Mouse (Mus musculus): ENCODE data around the gene Pih1d3. TPM values are rescaled to one million over a fixed set of nuclear protein-coding genes. Genes with fewer than 3 reads are reported as not detected.

Gene Pih1d3
- polyA plus RNA-seq, 1 experiment from 2014 or later: not detected

DNA sequence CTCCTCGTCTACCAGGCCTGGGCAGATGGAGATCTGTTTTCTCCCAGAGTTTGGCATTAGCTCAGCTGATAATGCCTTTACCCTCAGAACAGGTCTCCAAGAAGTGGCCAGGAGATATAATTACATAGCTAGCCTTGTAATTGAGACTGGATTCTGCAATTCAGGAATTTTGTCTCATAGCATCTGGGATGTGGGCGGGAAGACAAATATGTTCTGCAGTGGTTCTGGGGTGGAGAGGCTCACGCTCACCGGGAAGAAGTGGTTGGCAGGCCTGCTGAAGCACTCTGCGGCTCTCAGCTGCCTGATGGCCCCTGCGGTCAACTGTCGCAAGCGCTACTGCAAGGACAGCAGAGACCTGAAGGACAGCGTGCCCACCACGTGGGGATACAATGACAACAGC is 18.9 kb upstream of the Pih1d3 start:
- H3K27me3 ChIP-seq (ENCODE audit: insufficient read depth, low read length): no peaks in the 10 kb centered on the region
- no peak for ATAC-seq (ENCODE audit: insufficient read depth)
- no peak overlapping the region for H3K27ac ChIP-seq (ENCODE audit: low read depth)
- no peak overlapping the region for H3K4me2 ChIP-seq
- 79% methylated on average over 10 of the region's 10 CpGs for WGBS
- H3K36me3 ChIP-seq (ENCODE audit: insufficient read depth): no peaks in the 10 kb centered on the region
- no peak for TF ChIP-seq CTCF (IDR thresholded peaks at IDR 0.05; ENCODE audit: low read depth)
- H3K4me1 ChIP-seq (ENCODE audit: insufficient read depth): no peaks in the 10 kb centered on the region
- H3K9me3 ChIP-seq (ENCODE audit: low read depth, low read length): no peaks in the 10 kb centered on the region
- no peak overlapping the region for H3K9ac ChIP-seq
- H3K4me3 ChIP-seq (ENCODE audit: low read depth, low read length): no peak overlapping the region
- DNase-seq: no peak

- ATAC-seq (ENCODE audit: insufficient read depth): no peak
- H3K9ac ChIP-seq: no peak overlapping the region
- H3K27me3 ChIP-seq (ENCODE audit: insufficient read depth, low read length): no peaks in the 10 kb centered on the region
- WGBS: 65% methylated on average over 7 of the region's 7 CpGs
- no peak overlapping the region for H3K4me3 ChIP-seq (ENCODE audit: low read depth, low read length)
- no peaks in the 10 kb centered on the region for H3K4me1 ChIP-seq (ENCODE audit: insufficient read depth)
- TF ChIP-seq CTCF (IDR thresholded peaks at IDR 0.05; ENCODE audit: low read depth): no peak
- H3K4me2 ChIP-seq: no peak overlapping the region
- H3K27ac ChIP-seq (ENCODE audit: low read depth): no peak overlapping the region
- no peaks in the 10 kb centered on the region for H3K9me3 ChIP-seq (ENCODE audit: low read depth, low read length)
- no peaks in the 10 kb centered on the region for H3K36me3 ChIP-seq (ENCODE audit: insufficient read depth)
- DNase-seq: no peak
Measured at GRCm38 (mm10) chr1:31205346-31205745, 17.3 kb upstream of the Pih1d3 start.

DNA sequence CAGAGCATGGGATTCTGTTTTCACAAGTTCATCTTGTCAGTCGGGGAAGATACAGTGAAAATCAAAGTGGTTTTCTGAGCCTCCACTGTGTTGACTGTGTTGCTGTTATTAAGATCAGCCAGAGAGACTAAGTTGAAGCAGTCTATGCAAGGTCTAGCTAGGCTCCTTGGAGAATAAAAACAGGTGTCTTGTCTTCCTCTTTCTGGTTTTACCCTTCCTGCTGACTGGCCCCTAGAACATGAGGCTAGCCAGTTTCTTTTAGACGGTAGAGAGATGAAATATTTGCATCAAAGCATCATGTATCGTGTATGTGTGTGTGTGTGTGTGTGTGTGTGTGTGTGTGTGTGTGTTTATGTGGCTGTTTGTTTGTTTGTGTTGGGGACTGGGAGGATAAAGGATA is 16.9 kb upstream of the Pih1d3 start:
- Histone ChIP-seq H3K4me2 (no peak overlapping the region), H3K27ac (ENCODE audit: low read depth) (no peak overlapping the region), H3K36me3 (ENCODE audit: insufficient read depth) (no peaks in the 10 kb centered on the region), H3K4me1 (ENCODE audit: insufficient read depth) (no peaks in the 10 kb centered on the region), H3K27me3 (ENCODE audit: insufficient read depth, low read length) (no peaks in the 10 kb centered on the region), H3K4me3 (ENCODE audit: low read depth, low read length) (no peak overlapping the region), H3K9me3 (ENCODE audit: low read depth, low read length) (no peaks in the 10 kb centered on the region), H3K9ac (no peak overlapping the region)
- DNase-seq (no peak), ATAC-seq (ENCODE audit: insufficient read depth) (no peak)
- 75% methylated on average over 3 of the region's 3 CpGs for WGBS
- TF ChIP-seq CTCF (IDR thresholded peaks at IDR 0.05; ENCODE audit: low read depth): no peak

- Histone ChIP-seq H3K4me1 (ENCODE audit: insufficient read depth) (no peaks in the 10 kb centered on the region), H3K27ac (ENCODE audit: low read depth) (no peak overlapping the region), H3K9ac (no peak overlapping the region), H3K9me3 (ENCODE audit: low read depth, low read length) (no peaks in the 10 kb centered on the region), H3K4me3 (ENCODE audit: low read depth, low read length) (no peak overlapping the region), H3K36me3 (ENCODE audit: insufficient read depth) (no peaks in the 10 kb centered on the region), H3K4me2 (no peak overlapping the region), H3K27me3 (ENCODE audit: insufficient read depth, low read length) (no peaks in the 10 kb centered on the region)
- WGBS: under 1% methylated on average over 5 of the region's 5 CpGs
- DNase-seq: peak; percentile 92
- no peak for ATAC-seq (ENCODE audit: insufficient read depth)
- TF ChIP-seq CTCF (IDR thresholded peaks at IDR 0.05; ENCODE audit: low read depth): peak; percentile 79
Measured at GRCm38 (mm10) chr1:31210144-31210543, 12.5 kb upstream of the Pih1d3 start.

DNA sequence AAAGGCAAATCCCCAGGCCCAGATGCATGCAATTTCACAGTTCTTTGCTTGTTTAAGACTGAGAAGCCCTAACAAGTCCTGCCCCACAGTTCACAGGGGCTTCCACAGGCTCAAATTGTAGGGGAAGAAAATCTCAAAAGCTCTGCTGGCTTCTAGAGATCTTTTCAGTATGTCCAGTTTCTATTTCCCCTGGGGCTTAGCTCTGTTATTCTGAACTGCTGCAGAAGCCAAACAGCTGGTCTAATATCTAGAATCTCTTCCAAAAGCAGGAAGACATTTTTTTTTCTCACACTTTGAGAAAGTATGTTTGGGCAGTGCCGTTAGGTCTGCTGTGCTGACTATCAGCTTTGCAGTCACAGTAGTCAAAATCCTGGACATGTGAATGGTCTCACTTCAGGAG is 7.8 kb upstream of the Pih1d3 start:
- DNase-seq: peak; percentile 51
- WGBS: 21% methylated on average over 1 of the region's 1 CpGs
- no peak overlapping the region for H3K4me2 ChIP-seq

DNA sequence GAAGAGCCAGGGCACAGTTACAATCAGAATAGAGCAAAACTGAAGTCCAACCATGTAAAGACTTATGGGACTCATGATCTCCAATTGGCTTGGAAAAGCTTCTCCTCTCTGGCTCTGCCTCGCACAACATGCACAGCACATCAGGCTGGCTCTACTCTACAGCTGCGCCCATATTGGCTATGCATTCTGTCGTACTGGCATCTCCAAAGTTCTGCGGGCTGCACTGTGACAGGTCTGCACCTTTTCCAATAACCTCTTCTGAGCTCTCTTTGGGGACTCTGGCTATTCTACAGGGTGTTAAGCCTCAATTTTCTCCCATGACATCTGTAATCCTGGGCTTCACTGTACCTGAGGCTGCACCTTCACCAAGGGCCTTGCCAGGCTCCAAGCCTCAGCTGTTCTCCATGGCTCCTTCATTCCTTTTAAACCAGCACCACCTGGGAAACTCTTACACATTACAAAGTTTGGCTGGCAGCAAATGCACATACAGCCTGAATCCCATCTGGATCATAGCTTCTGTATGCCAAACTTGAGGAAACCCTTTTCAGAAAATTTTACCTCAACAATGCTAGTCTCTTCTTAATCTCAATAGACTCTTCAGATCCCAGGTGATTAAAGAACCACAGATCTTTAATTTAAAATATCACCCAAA is 1.9 kb upstream of the Pih1d3 start:
- H3K36me3 ChIP-seq (ENCODE audit: insufficient read depth): no peaks in the 10 kb centered on the region
- no peak overlapping the region for H3K9ac ChIP-seq
- ATAC-seq (ENCODE audit: insufficient read depth) (no peak), DNase-seq (no peak)
- H3K4me3 ChIP-seq (ENCODE audit: low read depth, low read length): no peak overlapping the region
- no peaks in the 10 kb centered on the region for H3K4me1 ChIP-seq (ENCODE audit: insufficient read depth)
- H3K9me3 ChIP-seq (ENCODE audit: low read depth, low read length): no peaks in the 10 kb centered on the region
- H3K27ac ChIP-seq (ENCODE audit: low read depth): no peak overlapping the region
- no peaks in the 10 kb centered on the region for H3K27me3 ChIP-seq (ENCODE audit: insufficient read depth, low read length)
- TF ChIP-seq CTCF (IDR thresholded peaks at IDR 0.05; ENCODE audit: low read depth): no peak
- H3K4me2 ChIP-seq: no peak overlapping the region
- 94% methylated on average over 4 of the region's 4 CpGs for WGBS

More for the DNA sequence above, 7.8 kb upstream of the Pih1d3 start:
- H3K9me3 ChIP-seq (ENCODE audit: low read depth, low read length): no peaks in the 10 kb centered on the region
- no peak overlapping the region for H3K9ac ChIP-seq
- ATAC-seq (ENCODE audit: insufficient read depth): no peak
- no peaks in the 10 kb centered on the region for H3K36me3 ChIP-seq (ENCODE audit: insufficient read depth)
- no peak overlapping the region for H3K4me3 ChIP-seq (ENCODE audit: low read depth, low read length)
- H3K27ac ChIP-seq (ENCODE audit: low read depth): no peak overlapping the region
- no peak for TF ChIP-seq CTCF (IDR thresholded peaks at IDR 0.05; ENCODE audit: low read depth)
- H3K27me3 ChIP-seq (ENCODE audit: insufficient read depth, low read length): no peaks in the 10 kb centered on the region
- H3K4me1 ChIP-seq (ENCODE audit: insufficient read depth): no peaks in the 10 kb centered on the region

DNA sequence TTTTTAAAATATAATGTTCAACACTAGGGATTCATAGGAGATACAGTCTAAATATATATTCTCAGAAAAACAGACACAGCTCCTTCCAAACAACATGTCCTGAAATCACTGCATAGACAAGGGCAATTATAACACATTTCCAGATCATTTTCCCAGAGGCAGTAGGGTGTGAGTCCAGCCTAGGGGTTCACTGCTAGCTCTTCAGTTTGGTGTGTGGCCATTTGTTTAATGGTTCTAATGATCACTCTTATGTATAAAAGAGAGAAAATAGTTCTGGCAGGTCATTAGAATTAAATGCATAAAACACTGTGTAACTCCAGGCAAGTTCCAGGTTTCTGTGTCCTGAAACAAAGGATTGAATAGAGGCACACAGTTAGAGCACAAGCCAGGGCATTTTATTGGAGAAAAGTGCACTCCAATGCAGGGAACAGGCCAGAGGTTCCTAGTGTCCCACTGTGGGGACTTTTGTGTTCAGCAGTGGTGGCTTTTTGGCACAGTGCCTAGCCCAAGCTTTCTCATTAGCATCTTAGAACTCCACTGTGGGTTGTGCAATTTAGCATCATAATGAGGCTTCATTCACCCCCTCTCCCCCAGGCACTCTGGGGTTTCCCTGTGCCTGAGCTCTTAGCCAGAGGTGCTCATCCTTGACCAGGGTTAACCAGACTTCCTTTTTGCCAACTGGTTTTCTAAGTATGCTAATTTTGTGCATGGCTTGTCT is 10.8 kb downstream of the Pih1d3 start:
- no peak for TF ChIP-seq CTCF (IDR thresholded peaks at IDR 0.05; ENCODE audit: low read depth)
- Histone ChIP-seq H3K27ac (ENCODE audit: low read depth) (no peak overlapping the region), H3K9ac (no peak overlapping the region), H3K4me1 (ENCODE audit: insufficient read depth) (no peaks in the 10 kb centered on the region), H3K9me3 (ENCODE audit: low read depth, low read length) (no peaks in the 10 kb centered on the region), H3K27me3 (ENCODE audit: insufficient read depth, low read length) (no peaks in the 10 kb centered on the region), H3K4me3 (ENCODE audit: low read depth, low read length) (no peak overlapping the region), H3K4me2 (no peak overlapping the region), H3K36me3 (ENCODE audit: insufficient read depth) (no peaks in the 10 kb centered on the region)
- ATAC-seq (ENCODE audit: insufficient read depth) (no peak), DNase-seq (peak; percentile 12)
